Mouse (Mus musculus) kidney, embryonic 16.5 days (tissue): ENCODE measurements at regions not wholly inside any gene's neighbourhood (a gene's known extent, or its start where the extent isn't known, plus 50 kb on each side); places are given as distances from the start of the nearest gene placed in this dataset.

Source experiments
- ATAC-seq: fragments of 200-750 bp; cut with Nextera tagmentation; 2 replicates; pipeline ENCODE4 v1.8.0; 2017; ENCODE audit warnings: moderate TSS enrichment; ENCODE audit not compliant: low FRiP score, low TSS enrichment
- H3K27ac ChIP-seq: fragments of 300-500 bp; sonication (generic); 2 replicates; pipeline ENCODE4 v1.5.1; 2014; ENCODE audit warnings: low read length
- H3K27me3 ChIP-seq: fragments of 300-500 bp; sonication (generic); 2 replicates; pipeline ENCODE4 v1.6.1; 2014; ENCODE audit warnings: low read length, control low read depth, mixed read lengths; ENCODE audit not compliant: insufficient read depth
- H3K36me3 ChIP-seq: fragments of 300-500 bp; sonication (generic); 2 replicates; pipeline ENCODE4 v1.6.1; 2014; ENCODE audit warnings: low read length, control low read depth, mixed read lengths; ENCODE audit not compliant: insufficient read depth
- H3K4me1 ChIP-seq: fragments of 300-500 bp; sonication (generic); 2 replicates; pipeline ENCODE4 v1.6.1; 2014; ENCODE audit warnings: low read length, control low read depth, mixed read lengths; ENCODE audit not compliant: insufficient read depth
- H3K4me2 ChIP-seq: fragments of 300-500 bp; sonication (generic); replicated peaks from 2 replicates; pipeline ENCODE4 v1.6.1; 2014; ENCODE audit warnings: low read depth, low read length
- H3K4me3 ChIP-seq: fragments of 300-500 bp; sonication (generic); 2 replicates; pipeline ENCODE4 v1.5.1; 2014; ENCODE audit warnings: mild to moderate bottlenecking, low read length
- H3K9ac ChIP-seq: fragments of 300-500 bp; sonication (generic); replicated peaks from 2 replicates; pipeline ENCODE4 v1.6.1; 2014; ENCODE audit warnings: low read length
- H3K9me3 ChIP-seq: fragments of 300-500 bp; sonication (generic); 2 replicates; pipeline ENCODE4 v1.6.1; 2016; ENCODE audit warnings: low read length, control low read depth
- WGBS: fragments of 180-500 bp; shearing (Covaris S2); extraction: QIAGEN DNeasy Blood & Tissue Kit; methylation state at CpG from one replicate; pipeline ENCODE4 v1.1.7; 2014; 5-methylcytosine and 5-hydroxymethylcytosine counted together

DNA sequence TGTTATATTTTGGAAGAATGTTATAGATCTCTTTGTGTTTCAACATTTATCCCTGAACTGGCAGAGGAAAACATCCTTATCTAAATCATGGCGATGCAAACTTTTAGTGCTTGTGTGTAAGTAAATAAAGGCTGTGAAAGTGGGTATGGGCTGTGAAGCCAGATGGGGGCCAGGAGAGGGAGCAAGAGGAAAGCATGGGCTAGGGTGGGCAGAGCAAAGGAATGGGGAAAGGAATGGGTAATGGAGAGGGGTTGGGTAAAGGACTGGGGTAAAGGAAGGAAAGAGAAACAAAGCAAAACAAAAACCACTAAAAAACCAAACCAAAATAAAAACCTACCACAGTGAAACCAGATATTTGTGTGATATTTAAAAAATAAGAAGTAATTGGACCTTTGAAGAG is 260.5 kb downstream of the Gpd2 start:
- no peak overlapping the region for H3K27ac ChIP-seq
- H3K9ac ChIP-seq = no peak overlapping the region
- no peaks in the 10 kb centered on the region for H3K27me3 ChIP-seq
- no peak overlapping the region for H3K4me3 ChIP-seq
- no peak overlapping the region for H3K4me2 ChIP-seq
- H3K4me1 ChIP-seq = no peaks in the 10 kb centered on the region
- 75% methylated on average over 1 of the region's 1 CpGs for WGBS
- no peaks in the 10 kb centered on the region for H3K36me3 ChIP-seq
- no peaks in the 10 kb centered on the region for H3K9me3 ChIP-seq
- ATAC-seq = no peak

DNA sequence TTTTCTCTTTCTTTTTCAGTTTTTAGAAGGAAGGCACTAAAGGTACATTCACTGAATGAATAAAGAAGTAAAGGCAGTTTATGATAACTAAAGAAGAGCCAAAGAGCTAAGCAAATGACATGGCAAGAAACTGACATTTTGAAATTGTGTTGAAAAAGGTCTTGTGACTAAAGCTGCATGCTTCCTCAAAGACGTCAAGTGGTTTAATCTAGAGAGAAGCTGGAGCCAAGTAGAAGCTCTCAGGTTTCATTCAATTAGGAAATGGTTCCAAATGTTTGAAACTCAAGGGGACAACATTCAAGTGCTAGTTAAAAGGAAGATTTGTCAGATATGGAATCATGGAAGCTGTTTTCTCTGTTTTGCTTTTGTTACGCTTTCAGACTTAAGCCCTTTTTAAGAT is 267.2 kb downstream of the Gpd2 start:
- no peak overlapping the region for H3K4me3 ChIP-seq
- no peak overlapping the region for H3K4me2 ChIP-seq
- H3K36me3 ChIP-seq = no peaks in the 10 kb centered on the region
- no peak overlapping the region for H3K9ac ChIP-seq
- 59% methylated on average over 2 of the region's 2 CpGs for WGBS
- H3K9me3 ChIP-seq = no peaks in the 10 kb centered on the region
- no peaks in the 10 kb centered on the region for H3K27me3 ChIP-seq
- no peaks in the 10 kb centered on the region for H3K4me1 ChIP-seq
- H3K27ac ChIP-seq = no peak overlapping the region
- ATAC-seq = no peak

DNA sequence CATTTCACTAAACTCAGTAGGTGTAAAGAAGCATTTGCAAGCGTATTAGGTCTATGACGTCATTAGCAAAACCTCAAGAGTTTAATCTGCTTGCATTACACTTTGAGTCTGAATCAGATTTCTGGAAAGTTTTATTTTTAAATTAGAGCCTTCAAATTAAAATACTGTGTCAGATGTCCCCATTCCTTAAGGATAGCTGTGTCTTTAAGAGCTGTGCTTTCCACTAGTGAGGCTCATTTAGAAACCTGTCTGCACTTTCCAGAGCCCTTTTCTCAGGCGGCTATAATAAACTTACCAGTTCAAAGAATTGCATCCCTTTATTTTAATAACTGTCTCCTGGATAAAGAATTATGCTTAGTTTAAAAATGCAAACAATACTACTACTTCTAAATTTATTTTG is 285.0 kb downstream of the Gpd2 start:
- no peak for ATAC-seq
- no peaks in the 10 kb centered on the region for H3K36me3 ChIP-seq
- 91% methylated on average over 3 of the region's 3 CpGs for WGBS
- H3K9me3 ChIP-seq = no peaks in the 10 kb centered on the region
- H3K4me1 ChIP-seq = no peaks in the 10 kb centered on the region
- H3K4me2 ChIP-seq = no peak overlapping the region
- no peak overlapping the region for H3K4me3 ChIP-seq
- no peaks in the 10 kb centered on the region for H3K27me3 ChIP-seq
- H3K27ac ChIP-seq = no peak overlapping the region
- no peak overlapping the region for H3K9ac ChIP-seq

DNA sequence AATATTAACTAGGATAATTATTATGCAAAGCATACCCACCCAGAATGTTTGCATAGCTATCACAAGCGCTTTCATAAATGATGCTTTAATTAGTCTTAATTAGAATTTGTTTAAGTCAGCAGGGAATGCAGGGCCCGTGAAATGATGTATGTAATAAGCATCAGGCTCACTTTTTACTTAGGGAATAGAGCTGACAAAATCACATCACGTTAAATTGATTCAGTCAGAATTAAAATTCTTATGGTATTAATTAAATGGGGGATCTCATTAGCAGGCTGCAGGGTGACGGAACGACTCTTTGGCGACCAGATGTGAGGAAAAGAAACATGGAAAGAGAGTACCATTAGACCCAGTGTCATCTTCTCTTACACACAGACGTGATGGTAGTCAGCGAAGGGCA is 285.5 kb downstream of the Gpd2 start:
- 78% methylated on average over 8 of the region's 8 CpGs for WGBS
- Histone ChIP-seq H3K9me3 (no peaks in the 10 kb centered on the region), H3K4me2 (no peak overlapping the region), H3K9ac (no peak overlapping the region), H3K27ac (no peak overlapping the region), H3K4me1 (no peaks in the 10 kb centered on the region), H3K4me3 (no peak overlapping the region), H3K36me3 (no peaks in the 10 kb centered on the region), H3K27me3 (no peaks in the 10 kb centered on the region)
- ATAC-seq = no peak

DNA sequence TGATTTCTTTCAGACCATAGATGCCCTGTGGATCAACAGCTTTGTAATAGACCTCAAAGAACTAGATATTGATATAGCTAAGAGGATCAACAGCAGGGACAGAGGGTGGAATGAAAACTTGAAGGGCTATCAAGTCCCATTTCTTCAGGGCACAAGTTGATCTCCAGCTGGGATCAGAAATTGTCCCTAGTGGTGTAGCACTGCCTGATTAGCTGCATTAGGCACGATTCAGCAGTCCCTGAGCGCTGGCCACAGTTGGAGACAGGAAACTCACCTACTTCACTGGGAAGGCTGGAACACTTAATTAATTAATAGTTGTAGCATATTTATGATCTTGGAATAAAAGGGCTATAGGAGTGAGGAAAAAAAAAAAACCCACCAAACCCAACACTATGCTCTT is 290.5 kb downstream of the Gpd2 start:
- no peak overlapping the region for H3K4me3 ChIP-seq
- H3K4me1 ChIP-seq = no peaks in the 10 kb centered on the region
- no peak for ATAC-seq
- WGBS = 43% methylated on average over 2 of the region's 2 CpGs
- no peak overlapping the region for H3K9ac ChIP-seq
- H3K27ac ChIP-seq = no peak overlapping the region
- no peaks in the 10 kb centered on the region for H3K27me3 ChIP-seq
- no peak overlapping the region for H3K4me2 ChIP-seq
- no peaks in the 10 kb centered on the region for H3K9me3 ChIP-seq
- no peaks in the 10 kb centered on the region for H3K36me3 ChIP-seq

DNA sequence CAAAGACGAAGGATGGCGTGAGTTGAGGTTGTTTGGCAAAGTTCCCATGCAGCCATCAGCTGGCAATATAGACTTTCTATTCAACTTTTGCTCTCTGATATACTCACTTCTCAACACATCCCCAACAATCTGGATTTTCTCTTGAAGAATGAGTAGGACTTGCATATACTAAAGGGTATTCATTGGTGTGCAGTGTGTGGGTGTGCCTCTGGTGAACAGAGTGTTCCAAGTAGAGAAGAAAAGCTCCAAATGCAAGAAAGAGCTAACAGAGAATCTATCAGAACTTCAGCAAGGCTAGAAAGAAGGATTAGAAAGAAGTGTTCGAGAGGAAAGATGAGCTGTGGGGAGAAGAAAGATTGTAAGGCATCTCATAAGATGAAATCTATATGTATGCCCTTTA is 302.4 kb downstream of the Gpd2 start:
- Histone ChIP-seq H3K27me3 (no peaks in the 10 kb centered on the region), H3K9me3 (no peaks in the 10 kb centered on the region), H3K4me1 (no peaks in the 10 kb centered on the region), H3K36me3 (no peaks in the 10 kb centered on the region), H3K4me2 (no peak overlapping the region), H3K9ac (no peak overlapping the region), H3K27ac (no peak overlapping the region), H3K4me3 (no peak overlapping the region)
- 84% methylated on average over 3 of the region's 3 CpGs for WGBS
- no peak for ATAC-seq

DNA sequence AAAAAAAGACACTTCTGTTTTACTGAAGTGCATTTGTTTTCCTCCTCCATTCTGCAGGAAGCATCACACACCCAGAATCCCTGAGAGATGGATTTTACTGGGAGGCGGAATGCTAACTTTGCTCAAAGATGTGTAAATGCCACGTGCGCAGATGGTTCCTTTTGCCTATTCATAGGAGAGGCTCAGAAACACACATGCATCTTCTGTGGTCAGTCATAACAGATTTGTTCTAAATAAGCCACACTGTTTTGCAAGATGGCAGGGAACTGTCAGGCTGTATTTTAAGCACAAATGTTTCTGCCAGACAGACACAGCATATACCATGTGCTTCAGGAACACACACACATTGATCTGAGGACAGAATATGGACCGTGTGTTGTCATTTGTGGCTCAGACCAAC is 327.8 kb downstream of the Gpd2 start:
- 87% methylated on average over 4 of the region's 4 CpGs for WGBS
- Histone ChIP-seq H3K9me3 (peaks cover 4% of the 10 kb centered on the region; the same call in 1 of the 2 replicates), H3K9ac (no peak overlapping the region), H3K36me3 (no peaks in the 10 kb centered on the region), H3K27ac (no peak overlapping the region), H3K27me3 (no peaks in the 10 kb centered on the region), H3K4me2 (no peak overlapping the region), H3K4me3 (no peak overlapping the region), H3K4me1 (no peaks in the 10 kb centered on the region)
- no peak for ATAC-seq

DNA sequence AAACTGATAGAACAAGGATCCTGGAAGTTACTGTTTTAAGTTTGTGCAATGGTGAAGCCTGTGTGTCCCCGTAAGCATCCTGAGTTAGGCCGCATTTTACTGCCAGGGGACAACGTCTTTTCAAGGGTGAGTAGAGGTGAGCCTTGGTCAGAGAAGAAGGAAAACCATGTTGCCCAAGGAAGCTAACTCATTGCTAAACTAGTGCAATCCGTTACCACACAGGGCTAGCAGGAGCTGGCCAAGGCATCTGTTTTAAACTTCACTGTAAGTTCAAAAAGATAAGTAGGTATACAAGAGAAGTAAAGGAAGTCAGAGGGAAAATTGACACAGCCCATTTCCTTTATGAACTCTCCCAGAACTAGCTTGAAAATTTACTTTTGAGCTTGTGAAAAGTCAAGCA is 328.7 kb downstream of the Gpd2 start:
- ATAC-seq = no peak
- H3K9me3 ChIP-seq = peaks cover 4% of the 10 kb centered on the region; the same call in 1 of the 2 replicates
- no peak overlapping the region for H3K27ac ChIP-seq
- no peak overlapping the region for H3K9ac ChIP-seq
- WGBS = 72% methylated on average over 4 of the region's 4 CpGs
- H3K4me1 ChIP-seq = no peaks in the 10 kb centered on the region
- no peak overlapping the region for H3K4me2 ChIP-seq
- no peaks in the 10 kb centered on the region for H3K36me3 ChIP-seq
- no peak overlapping the region for H3K4me3 ChIP-seq
- no peaks in the 10 kb centered on the region for H3K27me3 ChIP-seq

DNA sequence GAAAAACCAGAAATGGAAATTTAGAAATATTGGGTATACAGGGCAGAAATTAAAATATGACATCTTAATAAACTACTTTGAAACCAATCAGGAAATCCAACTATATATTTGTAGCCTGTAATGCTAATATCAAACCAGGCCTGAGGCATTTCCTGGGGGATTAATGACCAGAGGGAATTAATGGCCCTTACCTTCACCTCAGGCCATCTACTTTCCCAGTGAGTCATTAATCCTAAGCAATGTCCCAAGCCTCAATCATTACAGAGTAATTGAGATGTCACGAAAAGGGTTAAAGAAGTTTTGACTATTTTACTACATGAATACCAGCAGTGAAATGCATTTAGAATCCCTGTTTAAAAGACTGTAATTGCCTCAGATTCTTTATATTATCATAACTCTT is 329.7 kb downstream of the Gpd2 start:
- Histone ChIP-seq H3K27ac (no peak overlapping the region), H3K36me3 (no peaks in the 10 kb centered on the region), H3K4me2 (no peak overlapping the region), H3K4me1 (no peaks in the 10 kb centered on the region), H3K9me3 (peaks cover under 1% of the 10 kb centered on the region; the same call in 1 of the 2 replicates), H3K9ac (no peak overlapping the region), H3K27me3 (no peaks in the 10 kb centered on the region), H3K4me3 (no peak overlapping the region)
- no peak for ATAC-seq
- 44% methylated on average over 1 of the region's 1 CpGs for WGBS

DNA sequence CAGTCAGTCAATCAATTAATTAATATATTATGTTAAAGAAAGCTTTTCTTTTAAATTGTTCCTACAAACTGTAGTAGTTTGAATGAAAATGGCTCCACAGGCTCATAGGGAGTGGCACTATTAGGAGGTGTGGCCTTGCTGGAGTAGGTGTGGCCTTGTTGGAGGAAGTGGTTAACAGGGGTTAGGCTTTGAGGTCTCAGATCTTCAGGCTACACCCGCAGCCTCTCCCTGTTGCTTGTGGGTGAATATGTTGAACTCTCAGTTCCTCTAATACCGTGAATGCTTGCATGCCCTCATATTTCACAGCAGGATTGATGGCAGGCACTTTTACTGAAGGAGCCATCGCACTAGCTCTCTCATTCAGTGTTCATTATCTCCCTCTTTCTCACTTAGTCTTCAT is 349.6 kb downstream of the Gpd2 start:
- ATAC-seq = no peak
- no peak overlapping the region for H3K4me3 ChIP-seq

DNA sequence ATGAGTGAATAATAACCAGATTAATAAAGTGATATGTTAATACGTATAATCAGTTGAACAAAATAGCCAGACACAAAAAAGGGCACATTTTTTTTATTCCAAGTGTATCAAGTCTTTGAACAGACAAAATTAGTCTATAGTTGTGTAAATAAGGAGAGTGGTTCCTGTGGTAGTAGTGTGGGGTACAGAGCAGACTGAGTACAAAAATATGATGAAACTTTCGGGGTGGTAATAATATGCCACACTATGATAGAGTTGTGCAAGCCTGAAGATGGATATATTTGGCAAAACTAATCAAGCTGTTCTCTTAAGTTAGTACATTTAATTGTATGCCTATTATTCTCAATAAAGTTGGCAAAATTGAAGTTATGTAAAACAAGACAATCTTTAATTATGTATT is 356.1 kb downstream of the Gpd2 start:
- H3K36me3 ChIP-seq = no peaks in the 10 kb centered on the region
- no peak overlapping the region for H3K4me3 ChIP-seq
- H3K4me1 ChIP-seq = no peaks in the 10 kb centered on the region
- no peak overlapping the region for H3K27ac ChIP-seq
- ATAC-seq = no peak
- no peaks in the 10 kb centered on the region for H3K9me3 ChIP-seq
- no peaks in the 10 kb centered on the region for H3K27me3 ChIP-seq
- no peak overlapping the region for H3K4me2 ChIP-seq
- WGBS = 85% methylated on average over 2 of the region's 2 CpGs
- no peak overlapping the region for H3K9ac ChIP-seq

More for the DNA sequence above, 349.6 kb downstream of the Gpd2 start:
- no peaks in the 10 kb centered on the region for H3K9me3 ChIP-seq
- no peaks in the 10 kb centered on the region for H3K27me3 ChIP-seq
- H3K4me2 ChIP-seq = no peak overlapping the region
- no peaks in the 10 kb centered on the region for H3K36me3 ChIP-seq
- H3K4me1 ChIP-seq = no peaks in the 10 kb centered on the region
- no peak overlapping the region for H3K9ac ChIP-seq
- WGBS = 82% methylated on average over 3 of the region's 3 CpGs
- no peak overlapping the region for H3K27ac ChIP-seq
